Mouse (Mus musculus): ENCODE measurements around the gene Polr2l. TPM values are rescaled to one million over a fixed set of nuclear protein-coding genes. Genes with fewer than 3 reads are reported as not detected.
A peak's percentile ranks its signal among the peaks of the same experiment; 100 is the strongest.

Gene Polr2l
- polyA plus RNA-seq, 1 experiment from 2014 or later, result 50.5 TPM

GRCm38 (mm10) chr7:141443828-141444237 lies 31.1 kb downstream of the Polr2l start, which contains the start of gene Pidd1:
Gene Pidd1 (minus strand): TSS chr7:141444025.
- DNase-seq (ENCODE audit: low spot score) (peak; percentile 89), ATAC-seq (peak; percentile 48)
- H3K27ac ChIP-seq (ENCODE audit: low read length), result peak within 1 kb of the TSS; percentile 4; the same call in 1 of the 2 replicates
- peaks cover 12% of the 10 kb centered on the region for H3K4me1 ChIP-seq (ENCODE audit: insufficient read depth, low read depth, low read length)
- TF ChIP-seq CTCF (IDR thresholded peaks at IDR 0.05) (no peak), EP300 (IDR thresholded peaks at IDR 0.05) (no peak)
- no peaks in the 10 kb centered on the region for H3K36me3 ChIP-seq (ENCODE audit: insufficient read depth, low read length)
- peak within 1 kb of the TSS; percentile 71 for H3K4me2 ChIP-seq (replicated peaks; ENCODE audit: low read depth, low read length)
- no peaks in the 10 kb centered on the region for H3K27me3 ChIP-seq (replicated peaks; ENCODE audit: insufficient read depth, low read length)
- H3K9ac ChIP-seq (replicated peaks; ENCODE audit: low read depth), result no peak within 1 kb of the TSS; the same call in 1 of the 2 replicates
- under 1% methylated on average over 25 of the region's 25 CpGs for WGBS
- peak within 1 kb of the TSS; percentile 34 for H3K4me3 ChIP-seq (ENCODE audit: low read depth, low read length)
- no peaks in the 10 kb centered on the region for H3K9me3 ChIP-seq (ENCODE audit: low read length)

- no peak for ATAC-seq
- Histone ChIP-seq H3K9me3 (ENCODE audit: low read length) (no peaks in the 10 kb centered on the region), H3K27ac (ENCODE audit: low read length) (peak overlapping the region; percentile 4; the same call in 1 of the 2 replicates), H3K4me1 (ENCODE audit: insufficient read depth, low read depth, low read length) (peaks cover 12% of the 10 kb centered on the region), H3K4me3 (ENCODE audit: low read depth, low read length) (peak overlapping the region; percentile 34), H3K27me3 (replicated peaks; ENCODE audit: insufficient read depth, low read length) (no peaks in the 10 kb centered on the region), H3K4me2 (replicated peaks; ENCODE audit: low read depth, low read length) (peak overlapping the region; percentile 71), H3K9ac (replicated peaks; ENCODE audit: low read depth) (no peak overlapping the region; the same call in 1 of the 2 replicates), H3K36me3 (ENCODE audit: insufficient read depth, low read length) (no peaks in the 10 kb centered on the region)
- no peak for TF ChIP-seq EP300 (IDR thresholded peaks at IDR 0.05)
- TF ChIP-seq CTCF (IDR thresholded peaks at IDR 0.05), result peak; percentile 50
- WGBS, result 11% methylated on average over 12 of the region's 12 CpGs
- DNase-seq (ENCODE audit: low spot score), result peak; percentile 59
Measured at GRCm38 (mm10) chr7:141443081-141443821, 31.7 kb downstream of the Polr2l start.

- TF ChIP-seq EP300 (IDR thresholded peaks at IDR 0.05), result no peak
- no peak for TF ChIP-seq CTCF (IDR thresholded peaks at IDR 0.05)
- 94% methylated on average over 13 of the region's 13 CpGs for WGBS
- Histone ChIP-seq H3K9ac (replicated peaks; ENCODE audit: low read depth) (no peak overlapping the region), H3K4me3 (ENCODE audit: low read depth, low read length) (no peak overlapping the region), H3K27me3 (replicated peaks; ENCODE audit: insufficient read depth, low read length) (no peaks in the 10 kb centered on the region), H3K27ac (ENCODE audit: low read length) (no peak overlapping the region), H3K9me3 (ENCODE audit: low read length) (no peaks in the 10 kb centered on the region), H3K4me1 (ENCODE audit: insufficient read depth, low read depth, low read length) (peaks cover 12% of the 10 kb centered on the region), H3K36me3 (ENCODE audit: insufficient read depth, low read length) (no peaks in the 10 kb centered on the region), H3K4me2 (replicated peaks; ENCODE audit: low read depth, low read length) (no peak overlapping the region)
- no peak for DNase-seq (ENCODE audit: low spot score)
- no peak for ATAC-seq
Measured at GRCm38 (mm10) chr7:141442199-141442598, 32.7 kb downstream of the Polr2l start.

GRCm38 (mm10) chr7:141441460-141441859 lies 33.5 kb downstream of the Polr2l start:
- H3K9me3 ChIP-seq (ENCODE audit: low read length), result no peaks in the 10 kb centered on the region
- no peak for DNase-seq (ENCODE audit: low spot score)
- H3K9ac ChIP-seq (replicated peaks; ENCODE audit: low read depth), result no peak overlapping the region
- peaks cover 17% of the 10 kb centered on the region for H3K4me1 ChIP-seq (ENCODE audit: insufficient read depth, low read depth, low read length)
- ATAC-seq, result no peak
- H3K27me3 ChIP-seq (replicated peaks; ENCODE audit: insufficient read depth, low read length), result no peaks in the 10 kb centered on the region
- H3K4me3 ChIP-seq (ENCODE audit: low read depth, low read length), result no peak overlapping the region
- no peak overlapping the region for H3K4me2 ChIP-seq (replicated peaks; ENCODE audit: low read depth, low read length)
- H3K27ac ChIP-seq (ENCODE audit: low read length), result no peak overlapping the region
- WGBS, result 92% methylated on average over 9 of the region's 9 CpGs
- no peaks in the 10 kb centered on the region for H3K36me3 ChIP-seq (ENCODE audit: insufficient read depth, low read length)
- no peak for TF ChIP-seq CTCF (IDR thresholded peaks at IDR 0.05)
- no peak for TF ChIP-seq EP300 (IDR thresholded peaks at IDR 0.05)

- TF ChIP-seq EP300 (IDR thresholded peaks at IDR 0.05) (no peak), CTCF (IDR thresholded peaks at IDR 0.05) (peak; percentile 85)
- 20% methylated on average over 6 of the region's 6 CpGs for WGBS
- no peaks in the 10 kb centered on the region for H3K27me3 ChIP-seq (replicated peaks; ENCODE audit: insufficient read depth, low read length)
- no peak overlapping the region for H3K4me2 ChIP-seq (replicated peaks; ENCODE audit: low read depth, low read length)
- no peak overlapping the region for H3K4me3 ChIP-seq (ENCODE audit: low read depth, low read length)
- ATAC-seq (0 out of 2 replicates have a peak, but pooled peaks have one; percentile 7), DNase-seq (ENCODE audit: low spot score) (peak; percentile 82)
- H3K9ac ChIP-seq (replicated peaks; ENCODE audit: low read depth), result no peak overlapping the region
- H3K27ac ChIP-seq (ENCODE audit: low read length), result no peak overlapping the region
- no peaks in the 10 kb centered on the region for H3K36me3 ChIP-seq (ENCODE audit: insufficient read depth, low read length)
- no peaks in the 10 kb centered on the region for H3K9me3 ChIP-seq (ENCODE audit: low read length)
- peaks cover 18% of the 10 kb centered on the region for H3K4me1 ChIP-seq (ENCODE audit: insufficient read depth, low read depth, low read length)
Measured at GRCm38 (mm10) chr7:141440613-141441012, 34.3 kb downstream of the Polr2l start.

- ATAC-seq (no peak), DNase-seq (ENCODE audit: low spot score) (no peak)
- no peak for TF ChIP-seq EP300 (IDR thresholded peaks at IDR 0.05)
- TF ChIP-seq CTCF (IDR thresholded peaks at IDR 0.05), result no peak
- H3K9ac ChIP-seq (replicated peaks; ENCODE audit: low read depth), result no peak overlapping the region
- no peaks in the 10 kb centered on the region for H3K27me3 ChIP-seq (replicated peaks; ENCODE audit: insufficient read depth, low read length)
- WGBS, result 96% methylated on average over 11 of the region's 11 CpGs
- no peaks in the 10 kb centered on the region for H3K9me3 ChIP-seq (ENCODE audit: low read length)
- H3K27ac ChIP-seq (ENCODE audit: low read length), result no peak overlapping the region
- no peak overlapping the region for H3K4me2 ChIP-seq (replicated peaks; ENCODE audit: low read depth, low read length)
- H3K4me1 ChIP-seq (ENCODE audit: insufficient read depth, low read depth, low read length), result peaks cover 21% of the 10 kb centered on the region
- no peaks in the 10 kb centered on the region for H3K36me3 ChIP-seq (ENCODE audit: insufficient read depth, low read length)
- H3K4me3 ChIP-seq (ENCODE audit: low read depth, low read length), result no peak overlapping the region
Measured at GRCm38 (mm10) chr7:141439811-141440210, 35.1 kb downstream of the Polr2l start.
